ENCODE assay signal across 27 mouse cellular contexts in the genomic region with DNA sequence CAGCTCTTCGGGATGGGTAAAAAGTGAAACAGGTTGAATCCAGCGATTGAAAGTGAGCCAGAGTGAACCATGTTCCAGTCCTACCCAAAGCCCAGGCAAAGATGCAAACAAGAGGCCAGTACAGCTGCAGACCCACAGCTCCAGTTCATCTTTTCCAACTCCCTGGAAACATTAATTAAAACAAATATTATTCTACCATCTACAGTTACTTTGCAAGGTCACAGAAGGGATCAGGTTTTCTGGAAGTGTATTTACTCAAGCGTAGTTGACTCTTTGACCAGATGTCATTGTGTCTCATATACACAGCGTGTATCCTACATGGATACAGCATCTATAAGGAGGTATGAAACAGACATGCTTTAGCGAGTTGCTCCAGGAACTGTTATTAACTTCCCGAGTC.
DNase-seq lines count a peak whose midpoint lies in the region; ATAC-seq and TF ChIP-seq lines count a peak whose summit lies in the region.
"Had no signal": no experiment of that assay in that cellular context is flagged by ENCODE, and none has a peak within 500 bp of the region (broad histone marks: within the 10 kb centered on the region; RNA-seq: fewer than 3 reads in every experiment).

No protein-coding gene starts in this region.

- H3K79me2 ChIP-seq in myocyte (ENCODE audit: control insufficient read depth, insufficient read depth), result no peaks in the 10 kb centered on the region

- peak overlapping the region; percentile 32; the same call in 1 of the 2 replicates for H3K27ac ChIP-seq in kidney, embryonic 15.5 days
- H3K27ac ChIP-seq in midbrain, embryonic 11.5 days (ENCODE audit: low read depth, low read length), result no peak overlapping the region
- H3K27ac ChIP-seq in midbrain, embryonic 13.5 days, result no peak overlapping the region
- H3K27ac ChIP-seq in liver, postnatal 0 days (ENCODE audit: low read depth), result no peak overlapping the region
- H3K27ac ChIP-seq: embryonic facial prominence, embryonic 12.5 days; embryonic facial prominence, embryonic 15.5 days; gastrocnemius, adult 2 months; hindbrain, embryonic 14.5 days; hindbrain, postnatal 0 days had no signal

- TF ChIP-seq CTCF in liver, postnatal 0 days (IDR thresholded peaks at IDR 0.05; ENCODE audit: low read depth), result no peak

- 27% methylated on average over 6 of the region's 6 CpGs for WGBS in kidney, embryonic 15.5 days
- WGBS in midbrain, embryonic 11.5 days, result 75% methylated on average over 6 of the region's 6 CpGs
- WGBS in midbrain, embryonic 13.5 days, result 80% methylated on average over 6 of the region's 6 CpGs
- 75% methylated on average over 6 of the region's 6 CpGs for WGBS in liver, postnatal 0 days (ENCODE audit: insufficient replicate concordance)

- TF ChIP-seq EP300 in liver, postnatal 0 days (IDR thresholded peaks at IDR 0.05; ENCODE audit: low read depth), result no peak

- no peaks in the 10 kb centered on the region for H3K36me3 ChIP-seq in kidney, embryonic 15.5 days
- no peaks in the 10 kb centered on the region for H3K36me3 ChIP-seq in midbrain, embryonic 11.5 days (ENCODE audit: control insufficient read depth, insufficient read depth, low read length)
- no peaks in the 10 kb centered on the region for H3K36me3 ChIP-seq in midbrain, embryonic 13.5 days
- no peaks in the 10 kb centered on the region for H3K36me3 ChIP-seq in myocyte (ENCODE audit: control insufficient read depth, insufficient read depth)
- no peaks in the 10 kb centered on the region for H3K36me3 ChIP-seq in liver, postnatal 0 days (replicated peaks; ENCODE audit: insufficient read depth, low read length)
- H3K36me3 ChIP-seq: embryonic facial prominence, embryonic 12.5 days; embryonic facial prominence, embryonic 15.5 days; G1E had no signal

- no peak overlapping the region for H3ac ChIP-seq in myocyte (ENCODE audit: control insufficient read depth, insufficient read length)

- TF ChIP-seq POLR2A in myocyte (IDR thresholded peaks at IDR 0.05; ENCODE audit: insufficient read length, low read depth), result no peak

- H3K4me3 ChIP-seq in kidney, embryonic 15.5 days (replicated peaks), result no peak overlapping the region
- H3K4me3 ChIP-seq in midbrain, embryonic 11.5 days (ENCODE audit: low read depth, low read length), result no peak overlapping the region
- H3K4me3 ChIP-seq in midbrain, embryonic 13.5 days (replicated peaks), result no peak overlapping the region
- H3K4me3 ChIP-seq in myocyte, result no peak overlapping the region
- H3K4me3 ChIP-seq in liver, postnatal 0 days (ENCODE audit: low read depth, low read length), result no peak overlapping the region
- H3K4me3 ChIP-seq: embryonic facial prominence, embryonic 12.5 days; embryonic facial prominence, embryonic 15.5 days; gastrocnemius, adult 2 months had no signal

- H3K4me1 ChIP-seq in kidney, embryonic 15.5 days, result peaks cover 8% of the 10 kb centered on the region; the same call in 1 of the 2 replicates
- no peaks in the 10 kb centered on the region for H3K4me1 ChIP-seq in midbrain, embryonic 11.5 days (ENCODE audit: control insufficient read depth, insufficient read depth, low read length)
- 0 out of 2 replicates have a peak, but pooled peaks cover 9% of the 10 kb centered on the region for H3K4me1 ChIP-seq in midbrain, embryonic 13.5 days (replicated peaks)
- no peaks in the 10 kb centered on the region for H3K4me1 ChIP-seq in liver, postnatal 0 days (ENCODE audit: insufficient read depth)
- H3K4me1 ChIP-seq: embryonic facial prominence, embryonic 15.5 days had no signal

- H3K27me3 ChIP-seq in kidney, embryonic 15.5 days, result no peaks in the 10 kb centered on the region
- no peaks in the 10 kb centered on the region for H3K27me3 ChIP-seq in midbrain, embryonic 11.5 days (ENCODE audit: control insufficient read depth, insufficient read depth, low read length)
- no peaks in the 10 kb centered on the region for H3K27me3 ChIP-seq in midbrain, embryonic 13.5 days
- no peaks in the 10 kb centered on the region for H3K27me3 ChIP-seq in myocyte (ENCODE audit: control insufficient read depth, insufficient read depth, insufficient read length)
- no peaks in the 10 kb centered on the region for H3K27me3 ChIP-seq in liver, postnatal 0 days (ENCODE audit: insufficient read depth, low read length)
- H3K27me3 ChIP-seq: embryonic facial prominence, embryonic 12.5 days; embryonic facial prominence, embryonic 15.5 days had no signal

- DNase-seq in embryo, embryonic 10 days (ENCODE audit: low spot score), result peak; percentile 14
- DNase-seq in embryo, embryonic 9.5 days (ENCODE audit: extremely low spot score), result no peak
- no peak for DNase-seq in kidney, adult 8-10 months
- DNase-seq in midbrain, embryonic 11.5 days (ENCODE audit: low spot score, missing footprints), result peak; percentile 8
- no peak for DNase-seq in liver, postnatal 0 days
- DNase-seq: adrenal gland, postnatal 10 days; adrenal gland, postnatal 36 days; cerebellum, adult 11 months; cerebellum, adult 2 months; cerebellum, adult 9-11 months; cerebellum, postnatal 25 days; forebrain, postnatal 0 days; gastrocnemius, adult 2 months; gastrocnemius, postnatal 14 days; heart, postnatal 4 days had no signal

- no peaks in the 10 kb centered on the region for H3K9me3 ChIP-seq in kidney, embryonic 15.5 days (replicated peaks)
- H3K9me3 ChIP-seq in midbrain, embryonic 11.5 days (ENCODE audit: control insufficient read depth, low read length), result no peaks in the 10 kb centered on the region
- H3K9me3 ChIP-seq in midbrain, embryonic 13.5 days, result no peaks in the 10 kb centered on the region
- no peaks in the 10 kb centered on the region for H3K9me3 ChIP-seq in liver, postnatal 0 days (ENCODE audit: low read length)
- H3K9me3 ChIP-seq: embryonic facial prominence, embryonic 12.5 days; embryonic facial prominence, embryonic 15.5 days had no signal

- H3K4me2 ChIP-seq in kidney, embryonic 15.5 days, result no peak overlapping the region
- H3K4me2 ChIP-seq in midbrain, embryonic 11.5 days, result no peak overlapping the region
- no peak overlapping the region for H3K4me2 ChIP-seq in midbrain, embryonic 13.5 days (replicated peaks)
- peak overlapping the region; percentile 52 for H3K4me2 ChIP-seq in myocyte (ENCODE audit: low read depth)
- H3K4me2 ChIP-seq in liver, postnatal 0 days (ENCODE audit: low read depth, low read length), result no peak overlapping the region
- H3K4me2 ChIP-seq: embryonic facial prominence, embryonic 12.5 days; embryonic facial prominence, embryonic 15.5 days; heart, embryonic 11.5 days; hindbrain, embryonic 14.5 days had no signal

- ATAC-seq in kidney, embryonic 15.5 days (replicated peaks; ENCODE audit: low FRiP score), result peak; percentile 88
- no peak for ATAC-seq in midbrain, embryonic 11.5 days (ENCODE audit: low FRiP score)
- no peak for ATAC-seq in midbrain, embryonic 13.5 days
- ATAC-seq in liver, postnatal 0 days, result no peak
- ATAC-seq: forebrain, embryonic 14.5 days; forebrain, postnatal 0 days; hindbrain, postnatal 0 days; inflammation-experienced regulatory T-cells, adult 6 months; Patski had no signal

- H3K9ac ChIP-seq in kidney, embryonic 15.5 days, result no peak overlapping the region
- no peak overlapping the region for H3K9ac ChIP-seq in midbrain, embryonic 11.5 days (ENCODE audit: low read length)
- no peak overlapping the region for H3K9ac ChIP-seq in midbrain, embryonic 13.5 days (replicated peaks)
- H3K9ac ChIP-seq in liver, postnatal 0 days (replicated peaks), result no peak overlapping the region
- H3K9ac ChIP-seq: embryonic facial prominence, embryonic 12.5 days; embryonic facial prominence, embryonic 15.5 days; forebrain, postnatal 0 days; hindbrain, embryonic 14.5 days had no signal

TF ChIP-seq in myocyte, 11 proteins besides CTCF, POLR2A, EP300 and RAD21:
- no peak for TF ChIP-seq USF1 (IDR thresholded peaks at IDR 0.05; ENCODE audit: low read depth)
- TF ChIP-seq POLR2AphosphoS2 (IDR thresholded peaks at IDR 0.05; ENCODE audit: insufficient read length, low read depth), result no peak
- TF ChIP-seq MYOG (IDR thresholded peaks at IDR 0.05; ENCODE audit: control insufficient read depth in 1 of 3, insufficient read depth in 1 of 3, insufficient read length in 2 of 3, low read depth in 2 of 3), result no peak
- TF ChIP-seq TCF12 (IDR thresholded peaks at IDR 0.05; ENCODE audit: insufficient read depth, poor library complexity, severe bottlenecking), result no peak
- no peak for TF ChIP-seq E2F4 (IDR thresholded peaks at IDR 0.05; ENCODE audit: insufficient read depth)
- no peak for TF ChIP-seq CEBPB (IDR thresholded peaks at IDR 0.05; ENCODE audit: insufficient read depth, poor library complexity, severe bottlenecking)
- no peak for TF ChIP-seq TCF3 (IDR thresholded peaks at IDR 0.05; ENCODE audit: insufficient read length, low read depth)
- TF ChIP-seq REST (IDR thresholded peaks at IDR 0.05; ENCODE audit: insufficient read depth, insufficient read length), result no peak

Comparison
In these comparisons a context has a peak if more than half of its experiments do, and no peak if none do; other contexts are left out.
1. DNase-seq: peak in embryo, embryonic 10 days (single experiment) and midbrain, embryonic 11.5 days (single experiment); none in embryo, embryonic 9.5 days (single experiment), kidney, adult 8-10 months (0 of 2) and liver, postnatal 0 days (single experiment).